ENCODE assay signal across 21 mouse cellular contexts in genomic region chr2:73462757-73463339, GRCm38 (mm10).
DNase-seq lines count a peak whose midpoint lies in the region; ATAC-seq and TF ChIP-seq lines count a peak whose summit lies in the region.
"Had no signal": no experiment of that assay in that cellular context is flagged by ENCODE, and none has a peak within 500 bp of the region (broad histone marks: within the 10 kb centered on the region; RNA-seq: fewer than 3 reads in every experiment).

No protein-coding gene starts in this region.

- peaks cover 29% of the 10 kb centered on the region; the same call in 1 of the 2 replicates for H3K4me1 ChIP-seq in spleen, adult 2 months (ENCODE audit: control insufficient read depth, insufficient read depth, insufficient read length)
- H3K4me1 ChIP-seq in forebrain, embryonic 10.5 days: 0 out of 2 replicates have a peak, but pooled peaks cover 3% of the 10 kb centered on the region
- H3K4me1 ChIP-seq: forebrain, embryonic 15.5 days; neural tube, embryonic 12.5 days had no signal

- H3K27me3 ChIP-seq in spleen, adult 2 months (ENCODE audit: control insufficient read depth, insufficient read depth, low read length): no peaks in the 10 kb centered on the region
- no peaks in the 10 kb centered on the region for H3K27me3 ChIP-seq in forebrain, embryonic 10.5 days (ENCODE audit: poor library complexity, severe bottlenecking)
- H3K27me3 ChIP-seq: forebrain, embryonic 15.5 days; heart, embryonic 13.5 days; hindbrain, embryonic 12.5 days; kidney, embryonic 15.5 days; liver, embryonic 12.5 days; lung, embryonic 15.5 days; neural tube, embryonic 12.5 days had no signal

- H3K4me3 ChIP-seq in spleen, adult 2 months (ENCODE audit: extremely low read depth, insufficient read depth, insufficient read length): no peak overlapping the region
- no peak overlapping the region for H3K4me3 ChIP-seq in forebrain, embryonic 10.5 days
- H3K4me3 ChIP-seq: embryonic facial prominence, embryonic 10.5 days; forebrain, embryonic 15.5 days; heart, embryonic 13.5 days; hindbrain, embryonic 12.5 days; kidney, embryonic 15.5 days; limb, embryonic 10.5 days; liver, embryonic 12.5 days; lung, embryonic 15.5 days; neural tube, embryonic 12.5 days had no signal

- TF ChIP-seq CTCF in spleen, adult 2 months (IDR thresholded peaks at IDR 0.05; ENCODE audit: extremely low read depth, insufficient read depth, insufficient read length, insufficient replicate concordance): no peak

- peak; percentile 94 for DNase-seq in heart, adult 11 months
- no peak for DNase-seq in heart, adult 8-10 months (ENCODE audit: low spot score)
- no peak for DNase-seq in spleen, adult 2 months (ENCODE audit: low read depth in 1 of 2, low spot score in 2 of 2)
- no peak for DNase-seq in spleen, adult 18-20 months
- DNase-seq in forebrain, embryonic 10.5 days (ENCODE audit: extremely low spot score, low spot score): no peak
- DNase-seq in B cell, adult 2 months: no peak
- no peak for DNase-seq in adrenal gland, adult 8-10 months
- DNase-seq: layer of hippocampus, postnatal 36 days; right cerebral cortex, postnatal 14 days; thymus, postnatal 36 days had no signal

- peak; percentile 57 for ATAC-seq in megakaryocyte, adult 5-6 weeks (ENCODE audit: poor library complexity, severe bottlenecking)
- ATAC-seq: forebrain, embryonic 15.5 days; intestine, embryonic 16.5 days; liver, embryonic 12.5 days had no signal

- WGBS in spleen, adult 2 months: 67% methylated on average over 12 of the region's 12 CpGs
- 91% methylated on average over 12 of the region's 12 CpGs for WGBS in forebrain, embryonic 10.5 days

- peaks cover 3% of the 10 kb centered on the region for H3K36me3 ChIP-seq in spleen, adult 2 months (ENCODE audit: control insufficient read depth, insufficient read depth, low read length)
- no peaks in the 10 kb centered on the region for H3K36me3 ChIP-seq in forebrain, embryonic 10.5 days (replicated peaks)
- H3K36me3 ChIP-seq: forebrain, embryonic 15.5 days; heart, embryonic 13.5 days; hindbrain, embryonic 12.5 days; kidney, embryonic 15.5 days; liver, embryonic 12.5 days; lung, embryonic 15.5 days; neural tube, embryonic 12.5 days had no signal

- peak overlapping the region; percentile 39 for H3K27ac ChIP-seq in spleen, adult 2 months (ENCODE audit: insufficient read depth, low read length)
- H3K27ac ChIP-seq in forebrain, embryonic 10.5 days: no peak overlapping the region
- H3K27ac ChIP-seq: embryonic facial prominence, embryonic 10.5 days; forebrain, embryonic 15.5 days; hindbrain, embryonic 12.5 days; kidney, embryonic 15.5 days; limb, embryonic 10.5 days; neural tube, embryonic 12.5 days had no signal

- no peak for TF ChIP-seq POLR2A in spleen, adult 2 months (IDR thresholded peaks at IDR 0.05; ENCODE audit: low read depth, low read length)

- no peaks in the 10 kb centered on the region for H3K9me3 ChIP-seq in forebrain, embryonic 10.5 days
- H3K9me3 ChIP-seq: embryonic facial prominence, embryonic 10.5 days; forebrain, embryonic 15.5 days; heart, embryonic 13.5 days; hindbrain, embryonic 12.5 days; kidney, embryonic 15.5 days; limb, embryonic 10.5 days; liver, embryonic 12.5 days; lung, embryonic 15.5 days; neural tube, embryonic 12.5 days had no signal
